Mouse (Mus musculus): ENCODE data around the gene Alpk1.

- TF ChIP-seq CTCF (IDR thresholded peaks at IDR 0.05; ENCODE audit: low read depth) (no peak), EP300 (IDR thresholded peaks at IDR 0.05; ENCODE audit: low read depth) (no peak)
These were observed 40.1 kb upstream of the Alpk1 start for GRCm38 (mm10) chr3:127820400-127820799.

Data from liver, embryonic 14.5 days (tissue).